Mouse (Mus musculus) neural tube, embryonic 14.5 days (tissue): Measurements from ENCODE around the gene Tlr3. TPM values are rescaled to one million over a fixed set of nuclear protein-coding genes. Genes with fewer than 3 reads are reported as not detected.

ENCODE experiments used
- ATAC-seq: fragments of 200-750 bp; cut with Nextera tagmentation; 2 replicates; pipeline ENCODE4 v1.8.0; 2017; ENCODE audit warnings: low read depth, mild to moderate bottlenecking, moderate TSS enrichment, moderate library complexity
- H3K27ac ChIP-seq: fragments of 300-500 bp; sonication (generic); 2 replicates; pipeline ENCODE4 v1.5.1; 2014; ENCODE audit warnings: low read depth, mild to moderate bottlenecking, control low read depth, low read length, moderate library complexity, mixed read lengths
- H3K27me3 ChIP-seq: fragments of 300-500 bp; sonication (generic); 2 replicates; pipeline ENCODE4 v1.6.1; 2014; ENCODE audit warnings: low read length; ENCODE audit not compliant: control insufficient read depth, insufficient read depth
- H3K36me3 ChIP-seq: fragments of 300-500 bp; sonication (generic); 2 replicates; pipeline ENCODE4 v1.6.1; 2014; ENCODE audit warnings: low read length, mixed read lengths; ENCODE audit not compliant: control insufficient read depth, insufficient read depth
- H3K4me1 ChIP-seq: fragments of 300-500 bp; sonication (generic); 2 replicates; pipeline ENCODE4 v1.6.1; 2014; ENCODE audit warnings: low read length; ENCODE audit not compliant: control insufficient read depth, insufficient read depth
- H3K4me2 ChIP-seq: fragments of 300-500 bp; sonication (generic); 2 replicates; pipeline ENCODE4 v1.6.1; 2014; ENCODE audit warnings: mild to moderate bottlenecking, low read depth, low read length, control low read depth
- H3K4me3 ChIP-seq: fragments of 300-500 bp; sonication (generic); 2 replicates; pipeline ENCODE4 v1.5.1; 2014; ENCODE audit warnings: low read depth, low read length, control low read depth, mixed read lengths
- H3K9ac ChIP-seq: fragments of 300-500 bp; sonication (generic); replicated peaks from 2 replicates; pipeline ENCODE4 v1.6.1; 2014; ENCODE audit warnings: low read depth, mild to moderate bottlenecking, control low read depth, low read length, mixed read lengths
- H3K9me3 ChIP-seq: fragments of 300-500 bp; sonication (generic); 2 replicates; pipeline ENCODE4 v1.6.1; 2016; ENCODE audit warnings: low read length; ENCODE audit not compliant: control insufficient read depth
- WGBS: fragments of 180-500 bp; shearing (Covaris S2); extraction: QIAGEN DNeasy Blood & Tissue Kit; methylation state at CpG from one replicate; pipeline ENCODE4 v1.1.7; 2014; 5-methylcytosine and 5-hydroxymethylcytosine counted together
- polyA plus RNA-seq: library from polyadenylated mRNA; unstranded; fragments of >200 nt; fragmentation: Nextera tagmentation; extraction: Ambion mirVana; gene quantifications from 2 replicates; pipeline ENCODE4 v1.2.1, GENCODE M21; 2014

The Tlr3 gene
- polyA plus RNA-seq, 1 experiment from 2014 or later, result 0.75 TPM

DNA sequence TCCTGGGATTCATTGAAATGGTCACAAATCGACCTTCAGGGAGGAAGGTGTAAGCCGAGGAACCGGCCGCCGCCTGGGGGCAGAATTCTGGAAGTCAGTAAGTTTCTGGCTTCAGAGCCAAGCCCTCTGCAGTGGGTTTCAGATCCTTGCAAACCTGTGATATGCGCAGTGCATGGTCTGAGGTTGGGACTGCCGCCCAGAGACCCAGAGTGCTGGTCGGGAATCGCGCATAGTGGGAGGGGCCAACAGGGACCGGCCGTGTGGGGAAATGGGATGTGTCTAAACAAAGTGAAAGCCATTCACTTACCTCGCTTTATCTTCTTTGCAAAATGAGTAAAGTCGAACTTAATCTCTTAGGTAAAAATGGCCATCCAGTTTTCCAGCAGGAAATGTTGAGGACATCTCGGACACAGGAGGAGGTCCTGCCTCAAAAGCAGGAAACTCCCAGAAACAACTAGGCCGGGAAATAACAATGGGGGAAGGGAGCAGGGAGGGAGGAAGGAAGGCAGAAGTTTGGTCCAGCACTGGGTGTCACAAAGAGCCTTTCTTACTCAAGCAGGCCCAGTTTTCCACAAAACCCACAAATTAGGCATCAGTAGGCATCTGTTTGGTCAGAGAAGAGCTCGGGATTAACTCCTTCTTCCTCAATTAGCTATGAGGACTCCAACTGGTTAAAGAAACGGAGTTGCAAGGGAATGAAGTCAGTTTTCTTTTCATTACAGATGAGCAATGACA lies 567 bp downstream of the Tlr3 start:
- ATAC-seq, result peak; percentile 89
- Histone ChIP-seq H3K4me3 (peak overlapping the region; percentile 26; the same call in 1 of the 2 replicates), H3K9ac (no peak overlapping the region), H3K4me2 (peak overlapping the region; percentile 46), H3K9me3 (no peaks in the 10 kb centered on the region), H3K27ac (no peak overlapping the region), H3K27me3 (no peaks in the 10 kb centered on the region), H3K36me3 (no peaks in the 10 kb centered on the region), H3K4me1 (no peaks in the 10 kb centered on the region)
- WGBS, result 11% methylated on average over 18 of the region's 18 CpGs

DNA sequence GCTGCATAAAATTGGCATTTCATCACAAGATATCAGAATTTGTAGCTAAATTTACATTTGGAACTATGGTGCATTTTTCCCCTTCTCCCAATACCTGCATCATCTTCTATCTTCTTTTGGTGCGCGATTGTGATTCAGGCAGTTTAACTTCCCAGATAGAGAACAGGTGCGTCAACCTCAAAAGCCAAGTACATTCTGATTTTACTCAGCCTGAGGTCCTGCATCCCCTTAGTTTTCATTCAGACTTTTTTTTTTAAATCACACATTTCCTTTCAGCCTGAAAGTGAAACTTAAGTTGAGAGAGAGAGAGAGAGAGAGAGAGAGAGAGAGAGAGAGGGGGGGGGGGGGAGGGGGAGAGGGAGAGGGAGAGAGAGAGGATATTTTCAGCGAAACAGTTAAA lies 1.2 kb downstream of the Tlr3 start:
- Histone ChIP-seq H3K36me3 (no peaks in the 10 kb centered on the region), H3K4me3 (no peak overlapping the region), H3K27me3 (no peaks in the 10 kb centered on the region), H3K4me2 (peak overlapping the region; percentile 46), H3K9ac (no peak overlapping the region), H3K9me3 (no peaks in the 10 kb centered on the region), H3K27ac (no peak overlapping the region), H3K4me1 (no peaks in the 10 kb centered on the region)
- 58% methylated on average over 4 of the region's 4 CpGs for WGBS
- ATAC-seq, result no peak

GRCm38 (mm10) chr8:45383250-45383649 lies 27.6 kb downstream of the Tlr3 start:
- no peak overlapping the region for H3K9ac ChIP-seq
- no peak overlapping the region for H3K4me2 ChIP-seq
- WGBS, result 17% methylated on average over 1 of the region's 1 CpGs
- no peak overlapping the region for H3K4me3 ChIP-seq
- H3K4me1 ChIP-seq, result peaks cover 9% of the 10 kb centered on the region; the same call in 1 of the 2 replicates
- H3K9me3 ChIP-seq, result no peaks in the 10 kb centered on the region
- peaks cover 3% of the 10 kb centered on the region; the same call in 1 of the 2 replicates for H3K27me3 ChIP-seq
- no peak for ATAC-seq
- no peak overlapping the region for H3K27ac ChIP-seq
- H3K36me3 ChIP-seq, result no peaks in the 10 kb centered on the region

GRCm38 (mm10) chr8:45381963-45382347 lies 28.9 kb downstream of the Tlr3 start, which contains the start of gene Fam149a:
TSS of gene Fam149a (minus strand) at chr8:45382291.
- peak; percentile 68; the same call in 1 of the 2 replicates for ATAC-seq
- H3K9me3 ChIP-seq, result no peaks in the 10 kb centered on the region
- H3K9ac ChIP-seq, result peak within 1 kb of the TSS; percentile 48
- peaks cover 9% of the 10 kb centered on the region; the same call in 1 of the 2 replicates for H3K4me1 ChIP-seq
- no peak within 1 kb of the TSS for H3K27ac ChIP-seq
- H3K27me3 ChIP-seq, result peaks cover 3% of the 10 kb centered on the region; the same call in 1 of the 2 replicates
- peak within 1 kb of the TSS; percentile 34 for H3K4me3 ChIP-seq
- H3K4me2 ChIP-seq, result peak within 1 kb of the TSS; percentile 82
- H3K36me3 ChIP-seq, result no peaks in the 10 kb centered on the region
- WGBS, result 1% methylated on average over 6 of the region's 6 CpGs

GRCm38 (mm10) chr8:45381075-45381962 lies 29.6 kb downstream of the Tlr3 start:
- no peak overlapping the region for H3K27ac ChIP-seq
- 3% methylated on average over 38 of the region's 38 CpGs for WGBS

DNA sequence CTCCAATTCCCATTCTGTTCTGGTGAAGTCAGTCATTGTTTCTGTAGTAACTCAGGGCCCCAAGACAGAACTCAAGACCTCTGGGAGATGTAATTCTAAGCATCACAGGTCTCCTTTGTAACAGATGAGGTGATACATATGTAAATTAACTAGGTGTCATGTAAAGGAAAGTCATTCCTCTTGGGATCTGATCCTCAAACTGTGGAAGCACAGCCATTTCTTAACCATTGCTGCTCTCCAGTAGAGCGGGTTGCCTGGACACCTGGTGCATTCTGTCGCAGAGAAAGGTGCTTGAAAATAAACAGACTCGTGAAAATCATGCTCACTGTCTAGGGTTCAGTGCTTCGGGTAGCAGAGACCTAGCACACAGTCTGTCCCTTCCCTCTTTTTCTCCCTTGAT lies 30.3 kb downstream of the Tlr3 start:
- Histone ChIP-seq H3K36me3 (no peaks in the 10 kb centered on the region), H3K4me2 (peak overlapping the region; percentile 82; the same call in 1 of the 2 replicates), H3K9ac (no peak overlapping the region), H3K9me3 (no peaks in the 10 kb centered on the region), H3K4me1 (peaks cover 9% of the 10 kb centered on the region; the same call in 1 of the 2 replicates), H3K27ac (no peak overlapping the region), H3K27me3 (peaks cover 3% of the 10 kb centered on the region; the same call in 1 of the 2 replicates), H3K4me3 (no peak overlapping the region)
- ATAC-seq, result no peak
- 15% methylated on average over 4 of the region's 4 CpGs for WGBS

More at GRCm38 (mm10) chr8:45381075-45381962, 29.6 kb downstream of the Tlr3 start:
- Histone ChIP-seq H3K27me3 (peaks cover 3% of the 10 kb centered on the region; the same call in 1 of the 2 replicates), H3K9me3 (no peaks in the 10 kb centered on the region), H3K9ac (peak overlapping the region; percentile 48), H3K4me3 (peak overlapping the region; percentile 34), H3K36me3 (no peaks in the 10 kb centered on the region), H3K4me2 (peak overlapping the region; percentile 82), H3K4me1 (peaks cover 9% of the 10 kb centered on the region; the same call in 1 of the 2 replicates)
- peak; percentile 75 for ATAC-seq

GRCm38 (mm10) chr8:45374071-45374470 lies 36.8 kb downstream of the Tlr3 start:
- no peaks in the 10 kb centered on the region for H3K4me1 ChIP-seq
- ATAC-seq, result no peak

DNA sequence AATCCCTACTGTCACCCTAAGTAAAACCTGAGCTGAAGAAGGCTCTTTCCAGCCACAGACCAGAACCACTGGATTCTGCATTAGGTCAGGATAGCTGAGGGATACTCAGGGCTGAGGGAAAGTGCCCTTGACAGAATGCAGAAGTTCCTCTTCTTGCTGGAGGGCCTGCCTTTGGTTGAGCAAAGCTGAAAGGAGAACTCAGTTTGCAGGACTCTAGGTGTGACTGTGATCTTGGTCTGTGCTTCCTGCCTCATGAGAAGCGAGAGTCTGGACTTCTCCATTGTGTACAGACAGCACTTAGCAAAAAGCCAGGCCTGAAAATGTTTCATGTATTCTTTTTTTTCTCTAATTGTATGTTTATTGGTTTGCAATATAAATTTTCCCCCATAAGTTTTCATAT lies 43.7 kb downstream of the Tlr3 start:
- Histone ChIP-seq H3K27me3 (no peaks in the 10 kb centered on the region), H3K9me3 (no peaks in the 10 kb centered on the region), H3K9ac (no peak overlapping the region), H3K4me3 (no peak overlapping the region), H3K27ac (no peak overlapping the region), H3K4me1 (no peaks in the 10 kb centered on the region), H3K4me2 (no peak overlapping the region), H3K36me3 (no peaks in the 10 kb centered on the region)
- no peak for ATAC-seq
- WGBS, result 91% methylated on average over 1 of the region's 1 CpGs

More at GRCm38 (mm10) chr8:45374071-45374470, 36.8 kb downstream of the Tlr3 start:
- Histone ChIP-seq H3K36me3 (no peaks in the 10 kb centered on the region), H3K9ac (no peak overlapping the region), H3K9me3 (no peaks in the 10 kb centered on the region), H3K27me3 (no peaks in the 10 kb centered on the region), H3K4me3 (no peak overlapping the region), H3K27ac (no peak overlapping the region), H3K4me2 (no peak overlapping the region)
- 85% methylated on average over 3 of the region's 3 CpGs for WGBS
